Mouse (Mus musculus) CH12.LX (cell line): ENCODE measurements at regions not wholly inside any gene's neighbourhood (a gene's known extent, or its start where the extent isn't known, plus 50 kb on each side); places are given as distances from the start of the nearest gene placed in this dataset.

ENCODE experiments used
- CTCF ChIP-seq, 2 experiments: IDR thresholded peaks in 1 of 2; conservative IDR thresholded peaks in 1 of 2; 2 replicates each; pipeline ENCODE4 v1.5.1; 2011 to 2012; ENCODE audit warnings: low read depth in 2 of 2, low read length in 2 of 2, improper control_type of control experiment in 1 of 2, inconsistent platforms in 1 of 2, mild to moderate bottlenecking in 1 of 2, moderate library complexity in 1 of 2
- E2F4 ChIP-seq: IDR thresholded peaks from 2 replicates; pipeline ENCODE4 v1.6.1; 2011; ENCODE audit warnings: low read depth, low read length, improper control_type of control experiment; ENCODE audit not compliant: insufficient replicate concordance
- HCFC1 ChIP-seq: IDR thresholded peaks from 2 replicates; pipeline ENCODE4 v1.6.1; 2012; ENCODE audit warnings: low read depth, mild to moderate bottlenecking, inconsistent platforms, low read length, improper control_type of control experiment
- MAFK ChIP-seq: IDR thresholded peaks from 2 replicates; pipeline ENCODE4 v1.6.1; 2011; ENCODE audit warnings: low read length, improper control_type of control experiment; ENCODE audit not compliant: insufficient replicate concordance
- POLR2A ChIP-seq: IDR thresholded peaks from 2 replicates; pipeline ENCODE4 v1.6.1; 2011; ENCODE audit warnings: low read depth, mild to moderate bottlenecking, improper control_type of control experiment, low read length
- POLR2AphosphoS2 ChIP-seq: IDR thresholded peaks from 2 replicates; pipeline ENCODE4 v1.6.1; 2011; ENCODE audit warnings: low read depth, low read length, improper control_type of control experiment
- RAD21 ChIP-seq: IDR thresholded peaks from 2 replicates; pipeline ENCODE4 v1.6.1; 2011; ENCODE audit warnings: low read depth, mild to moderate bottlenecking, low read length, improper control_type of control experiment, moderate library complexity
- USF1 ChIP-seq: IDR thresholded peaks from 2 replicates; pipeline ENCODE4 v1.6.1; 2014; ENCODE audit warnings: low read depth, mild to moderate bottlenecking, inconsistent platforms, low read length, improper control_type of control experiment

- TF ChIP-seq CTCF (conservative IDR thresholded peaks at IDR 0.05 in 1 of 2, IDR thresholded peaks at IDR 0.05 in 1 of 2; ENCODE audit: low read depth in 2 of 2, low read length in 2 of 2) = no peak
- no peak for TF ChIP-seq MAFK
- no peak for TF ChIP-seq POLR2A
- TF ChIP-seq HCFC1 = no peak
- no peak for TF ChIP-seq POLR2AphosphoS2
- no peak for TF ChIP-seq USF1
- TF ChIP-seq E2F4 = no peak
- no peak for TF ChIP-seq RAD21
These were observed 162.7 kb upstream of the Pex5l start for GRCm38 (mm10) chr3:33305756-33306155.
